Mouse (Mus musculus): ENCODE measurements around the gene Creld2.

Creld2 gene

GRCm38 (mm10) chr15:88866934-88867356 lies 47.5 kb downstream of the Creld2 start:
- DNase-seq (ENCODE audit: low spot score in 2 of 2) = no peak

- peak in 1 of 2 experiments; percentile 52 for DNase-seq (ENCODE audit: low spot score in 2 of 2)
Observed at GRCm38 (mm10) chr15:88867368-88868023, 48.0 kb downstream of the Creld2 start.

- DNase-seq (ENCODE audit: low spot score in 2 of 2) = no peak
Observed at GRCm38 (mm10) chr15:88868024-88868742, 48.7 kb downstream of the Creld2 start.

- DNase-seq (ENCODE audit: low spot score in 2 of 2) = no peak
Observed at GRCm38 (mm10) chr15:88870418-88871185, 51.2 kb downstream of the Creld2 start.

GRCm38 (mm10) chr15:88874061-88874460 lies 54.6 kb downstream of the Creld2 start:
- no peak for DNase-seq (ENCODE audit: low spot score in 2 of 2)

GRCm38 (mm10) chr15:88874477-88874876 lies 55.0 kb downstream of the Creld2 start:
- no peak for DNase-seq (ENCODE audit: low spot score in 2 of 2)

GRCm38 (mm10) chr15:88875625-88876081 lies 56.2 kb downstream of the Creld2 start:
- DNase-seq (ENCODE audit: low spot score in 2 of 2) = peak; percentile 29 to 52

Data from urinary bladder, postnatal 36 days (tissue).